Mouse (Mus musculus) frontal cortex, postnatal 14 days (tissue): ENCODE results near the gene Lama4.

Experiments used
- DNase-seq, 2 experiments: peaks; one replicate each; pipeline ENCODE4 v3.0.0; 2022; ENCODE audit warnings: low spot score in 2 of 2

Gene Lama4

DNA sequence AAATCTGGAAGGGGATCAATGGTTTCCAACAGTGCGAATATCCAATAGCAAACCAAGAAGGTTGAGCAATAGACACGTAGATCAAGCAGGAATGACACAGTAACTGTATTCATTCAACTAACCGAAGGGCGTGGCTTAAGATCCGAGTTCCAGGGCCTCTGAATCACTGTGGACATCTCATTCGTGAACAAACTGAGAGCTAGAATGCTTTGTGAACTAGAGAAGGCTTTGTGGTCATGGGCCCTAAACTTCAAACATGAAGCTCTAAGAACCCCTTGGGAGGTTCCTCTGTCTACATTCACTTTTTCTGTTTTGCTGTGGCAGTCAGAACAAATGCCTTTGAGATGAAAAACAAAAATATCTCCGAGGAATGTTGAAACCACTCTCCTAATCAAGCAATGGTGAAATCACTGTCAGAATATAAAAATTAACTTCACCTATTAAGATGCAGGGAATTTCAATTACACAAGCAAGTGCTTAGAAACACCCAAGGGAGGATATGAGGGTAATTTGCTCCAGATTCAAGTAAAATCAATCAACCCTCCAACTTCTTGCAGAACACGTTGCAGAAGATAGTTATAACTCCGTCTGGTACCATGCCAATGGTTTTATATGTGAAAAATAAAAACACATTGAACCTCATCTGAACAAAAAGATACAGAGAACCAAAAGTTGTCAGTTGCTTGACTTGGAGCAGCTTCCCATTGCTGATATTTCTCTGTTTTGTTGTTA lies 29.6 kb downstream of the Lama4 start:
- no peak for DNase-seq

- no peak for DNase-seq
These were observed 30.6 kb downstream of the Lama4 start for GRCm38 (mm10) chr10:38995896-38996295.

GRCm38 (mm10) chr10:39000951-39001350 lies 35.6 kb downstream of the Lama4 start:
- DNase-seq: no peak

- DNase-seq: no peak
These were observed 37.2 kb downstream of the Lama4 start for GRCm38 (mm10) chr10:39002521-39002920.

DNA sequence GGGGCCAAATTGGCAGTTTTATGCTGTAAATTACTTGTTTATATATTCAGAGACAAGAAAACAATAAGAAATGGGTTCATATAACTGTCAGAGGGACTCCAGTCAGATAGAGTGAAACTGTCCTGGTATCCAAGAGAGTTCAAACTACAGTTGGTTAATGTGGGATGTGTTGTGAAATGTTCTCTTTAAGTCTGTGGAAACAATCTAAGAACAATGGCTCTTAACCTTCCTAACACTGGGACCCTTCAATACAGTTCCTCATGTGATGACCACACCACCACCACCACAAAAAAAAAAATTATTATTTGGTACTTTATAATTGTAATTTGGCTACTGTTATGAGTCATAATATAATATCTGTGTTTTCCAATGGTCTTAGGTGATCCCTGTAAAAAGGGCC lies 38.2 kb downstream of the Lama4 start:
- no peak for DNase-seq

DNA sequence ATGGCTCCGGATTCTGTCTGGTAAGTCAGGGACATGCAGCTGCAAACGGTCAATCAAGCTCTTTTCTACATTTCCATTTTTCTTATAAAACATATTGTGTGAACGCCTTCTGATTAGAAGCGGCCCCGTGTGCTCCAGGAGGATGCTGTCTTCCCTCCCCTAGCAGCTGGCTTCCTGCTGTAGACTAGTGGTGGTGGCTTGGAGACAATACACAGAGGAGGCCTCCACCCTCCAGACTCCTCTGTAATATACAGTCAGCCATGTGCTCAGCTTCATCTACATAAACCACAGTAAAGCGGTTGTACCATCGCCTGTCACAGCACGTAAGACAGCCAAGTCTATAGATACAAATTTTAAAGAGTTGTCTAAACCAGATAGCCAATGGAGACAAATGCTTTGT lies 40.2 kb downstream of the Lama4 start:
- DNase-seq: no peak

DNA sequence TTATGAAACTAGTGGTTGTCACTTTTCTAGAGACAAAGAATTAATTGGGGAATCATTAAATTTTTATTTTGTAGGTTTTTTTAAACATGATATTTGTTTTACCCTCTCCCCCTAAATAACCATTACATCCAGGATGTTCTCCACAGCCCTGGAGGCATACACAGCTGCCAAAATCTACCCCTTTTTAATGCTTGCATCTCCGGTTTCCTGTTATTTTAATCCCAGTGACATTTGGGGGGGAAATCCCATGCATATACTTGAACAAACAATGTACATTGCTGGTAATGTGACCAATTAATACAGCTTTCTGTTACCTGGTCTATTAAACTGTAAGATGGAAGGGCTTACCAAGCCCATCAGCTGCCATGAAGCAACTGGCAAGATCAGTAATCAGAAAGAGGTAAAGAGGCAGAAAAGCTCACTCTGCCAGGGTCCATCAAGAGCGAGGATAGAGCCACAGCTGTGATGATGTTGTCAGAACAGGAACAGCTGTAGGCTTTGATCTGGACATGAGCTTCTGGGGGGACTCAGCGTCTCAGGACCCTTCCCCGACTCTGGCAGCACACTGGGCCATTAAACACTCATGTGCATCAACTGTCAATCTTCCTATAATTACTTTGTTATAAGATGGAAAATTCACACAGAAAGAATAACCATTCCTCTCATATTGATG lies 41.3 kb downstream of the Lama4 start:
- DNase-seq: no peak

GRCm38 (mm10) chr10:39014836-39015235 lies 49.5 kb downstream of the Lama4 start:
- DNase-seq: no peak

DNA sequence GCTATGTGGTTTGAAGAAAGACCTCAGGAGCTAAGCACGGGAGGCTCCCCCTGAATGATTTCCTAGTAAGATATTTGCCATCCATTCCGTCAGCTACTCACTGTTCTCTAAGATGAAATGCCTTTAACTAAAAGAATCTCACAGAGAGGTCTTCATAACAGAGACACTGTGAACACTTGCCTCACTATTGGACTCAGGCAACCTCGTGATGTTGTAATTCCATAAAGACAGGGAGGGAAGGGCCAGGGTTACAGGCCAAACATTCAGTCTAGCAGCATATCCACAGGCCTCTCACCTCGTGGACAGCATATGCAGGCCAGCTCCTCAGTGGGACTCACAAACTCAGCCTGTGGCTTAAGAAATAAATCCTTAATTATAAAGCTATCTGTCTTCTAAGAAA lies 52.7 kb downstream of the Lama4 start:
- DNase-seq: no peak

- no peak for DNase-seq
These were observed 53.3 kb downstream of the Lama4 start for GRCm38 (mm10) chr10:39018635-39019034.

GRCm38 (mm10) chr10:39023618-39024256 lies 58.4 kb downstream of the Lama4 start:
- no peak for DNase-seq

GRCm38 (mm10) chr10:39026529-39026928 lies 61.2 kb downstream of the Lama4 start:
- DNase-seq: no peak

- DNase-seq: no peak
These were observed 61.7 kb downstream of the Lama4 start for GRCm38 (mm10) chr10:39027058-39027457.

GRCm38 (mm10) chr10:39028403-39028802 lies 63.1 kb downstream of the Lama4 start:
- peak in 1 of 2 experiments; percentile 24 for DNase-seq

- DNase-seq: no peak
These were observed 64.2 kb downstream of the Lama4 start for GRCm38 (mm10) chr10:39029297-39030147.

DNA sequence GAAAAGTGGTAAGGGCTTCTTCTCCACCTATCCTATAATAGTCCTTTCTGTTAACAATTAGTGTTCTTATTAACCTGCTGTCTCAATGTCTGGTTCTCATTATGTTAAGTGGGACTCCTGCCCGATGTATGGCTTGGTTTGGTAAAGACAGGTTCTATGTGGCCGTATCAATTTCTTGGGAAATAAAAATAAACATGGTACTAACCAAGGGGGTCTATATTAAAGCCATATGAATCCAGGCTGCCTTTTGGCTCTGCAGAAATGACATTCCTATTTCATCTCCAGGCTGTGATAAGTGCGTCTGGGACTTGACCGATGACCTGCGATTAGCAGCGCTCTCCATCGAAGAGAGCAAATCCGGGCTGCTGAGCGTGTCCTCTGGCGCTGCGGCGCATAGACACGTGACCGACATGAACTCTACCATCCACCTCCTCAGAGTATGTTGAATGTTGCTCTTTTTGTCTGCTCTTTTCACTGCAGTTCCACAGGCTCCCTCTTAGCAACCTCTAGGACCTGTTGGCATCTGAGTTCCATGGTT lies 64.9 kb downstream of the Lama4 start:
- no peak for DNase-seq

GRCm38 (mm10) chr10:39039564-39039963 lies 74.2 kb downstream of the Lama4 start:
- no peak for DNase-seq

- DNase-seq: no peak
These were observed 74.7 kb downstream of the Lama4 start for GRCm38 (mm10) chr10:39040026-39040425.

DNA sequence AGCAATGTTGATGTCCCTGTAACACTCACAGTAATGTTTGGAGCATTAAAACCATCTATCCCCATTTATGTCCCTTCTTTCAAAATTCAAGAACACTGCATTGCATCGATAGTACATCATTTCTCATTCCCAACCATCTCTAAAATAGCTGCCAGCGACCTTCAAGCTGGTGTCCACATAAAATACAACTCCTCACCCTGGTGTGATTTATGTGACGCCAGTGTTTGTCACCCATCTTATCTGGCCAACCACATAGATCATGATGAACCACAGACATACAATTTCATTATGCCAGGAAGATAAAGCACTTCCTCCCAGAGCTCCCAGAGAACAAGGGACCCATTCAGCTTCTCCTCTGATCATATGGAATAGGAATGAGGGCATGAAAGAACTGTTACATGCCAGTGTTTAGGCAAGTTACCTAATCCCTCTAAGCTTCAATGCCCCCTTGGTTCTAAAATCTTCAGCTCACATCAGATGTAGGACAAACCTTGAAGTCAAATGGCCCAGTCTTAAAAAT lies 79.2 kb downstream of the Lama4 start:
- no peak for DNase-seq

DNA sequence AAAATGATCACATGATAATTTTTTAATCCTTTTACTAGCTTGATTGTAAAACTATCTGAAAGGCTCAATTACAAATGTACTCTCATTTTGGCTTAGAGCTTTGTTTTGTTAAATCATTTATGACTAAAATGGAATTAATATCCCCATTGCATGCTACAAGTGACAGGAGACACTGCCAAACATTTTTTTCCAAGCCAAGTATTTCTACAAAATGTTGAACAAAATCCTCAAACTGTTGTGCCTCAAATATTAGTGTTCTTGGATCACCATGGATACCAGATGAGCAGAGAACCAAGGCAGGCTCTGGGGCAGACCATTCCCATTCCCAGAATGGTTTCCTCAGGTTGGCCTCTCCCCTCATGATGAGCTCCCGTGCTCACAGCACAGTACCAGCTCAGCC lies 79.8 kb downstream of the Lama4 start:
- no peak for DNase-seq

DNA sequence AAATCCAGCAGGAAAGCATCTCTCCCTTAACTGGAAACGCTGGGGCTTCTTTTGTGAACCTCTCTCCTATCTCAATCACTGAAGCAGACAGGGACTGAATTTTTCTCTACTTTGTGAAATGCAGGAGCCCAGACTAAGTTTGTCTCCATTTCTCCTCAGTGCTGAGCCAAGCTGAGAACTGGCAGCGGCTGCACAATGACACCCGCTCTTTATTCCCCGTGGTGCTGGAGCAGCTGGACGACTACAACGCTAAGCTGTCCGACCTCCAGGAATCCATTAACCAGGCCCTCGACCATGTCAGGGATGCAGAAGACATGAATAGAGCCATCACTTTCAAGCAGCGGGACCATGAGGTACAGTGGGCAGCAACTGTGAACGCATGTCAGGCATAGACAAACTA lies 82.5 kb downstream of the Lama4 start:
- no peak for DNase-seq
